Mouse (Mus musculus): Measurements from ENCODE around the gene Faf1. TPM values are rescaled to one million over a fixed set of nuclear protein-coding genes. Genes with fewer than 3 reads are reported as not detected.

Faf1 gene
- total and polyA plus RNA-seq, 3 experiments, result 34.9 to 52.8 (median 38.2) TPM

DNA sequence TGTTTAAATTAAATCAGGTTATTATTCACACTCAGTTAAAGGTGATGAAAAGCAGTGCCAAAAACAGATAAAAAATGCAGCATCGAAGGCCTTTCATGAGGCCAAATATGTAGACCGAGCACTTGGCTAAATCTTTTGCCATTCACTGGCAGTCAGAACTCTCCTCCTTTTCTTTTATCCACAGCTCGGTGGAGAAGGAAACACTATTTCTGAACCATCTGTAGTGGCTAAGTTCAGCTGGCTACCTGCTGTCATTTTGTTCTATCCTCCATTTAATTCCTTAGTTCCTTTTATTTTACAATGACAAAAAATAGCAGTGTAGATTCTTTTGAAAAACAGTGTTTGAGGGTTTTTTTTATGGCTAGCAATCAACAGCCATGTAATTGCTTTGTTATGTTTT lies 186.6 kb downstream of the Faf1 start:
- dilution Hi-C loops (cut with MboI; ENCODE audit: extremely low pct_ligation_motif_present, extremely low pct_unique_long_range_greater_than_20kb, low sequenced_read_pairs) (no loop called here), in situ Hi-C loops (cut with MboI; ENCODE audit: low pct_ligation_motif_present, low pct_unique_long_range_greater_than_20kb, low sequenced_read_pairs) (no loop called here)
- Histone ChIP-seq H3K9ac (ENCODE audit: insufficient read depth, low read depth) (no peak overlapping the region), H3K36me3 (replicated peaks in 1 of 2; ENCODE audit: control insufficient read depth in 1 of 2, insufficient read depth in 1 of 2, low read length in 1 of 2) (peaks cover 0 to 6% of the 10 kb centered on the region in 2 experiments), H3K4me3 (replicated peaks in 1 of 3; ENCODE audit: low read depth in 2 of 3, low read length in 2 of 3, poor library complexity in 1 of 3) (no peak overlapping the region), H3K79me2 (replicated peaks; ENCODE audit: control insufficient read depth, extremely low read depth, insufficient read depth, poor library complexity, severe bottlenecking) (no peaks in the 10 kb centered on the region), H3K9me3 (replicated peaks; ENCODE audit: low read length) (no peaks in the 10 kb centered on the region), H3K4me2 (ENCODE audit: insufficient read depth, low read depth, poor library complexity, severe bottlenecking) (no peak overlapping the region), H3K27ac (ENCODE audit: insufficient read depth, low read depth) (no peak overlapping the region), H3K4me1 (ENCODE audit: control insufficient read depth in 1 of 2, insufficient read depth in 2 of 2) (peaks cover 0 to 8% of the 10 kb centered on the region in 2 experiments; a peak in 2 of 4 replicates), H3K27me3 (replicated peaks) (no peaks in the 10 kb centered on the region)
- no peak for TF ChIP-seq EP300 (IDR thresholded peaks at IDR 0.05; ENCODE audit: low read length)
- TF ChIP-seq E2F4 (IDR thresholded peaks at IDR 0.05; ENCODE audit: insufficient replicate concordance, low read depth, low read length), result no peak
- no peak for TF ChIP-seq CHD1 (IDR thresholded peaks at IDR 0.05; ENCODE audit: low read depth, low read length)
- TF ChIP-seq SMC3 (IDR thresholded peaks at IDR 0.05; ENCODE audit: low read depth, low read length), result no peak
- no peak for TF ChIP-seq ZMIZ1 (IDR thresholded peaks at IDR 0.05; ENCODE audit: low read depth, low read length)
- TF ChIP-seq UBTF (IDR thresholded peaks at IDR 0.05; ENCODE audit: low read depth, low read length), result no peak
- no peak for TF ChIP-seq ZKSCAN1 (IDR thresholded peaks at IDR 0.05; ENCODE audit: borderline replicate concordance, low read depth, low read length)
- TF ChIP-seq ETS1 (conservative IDR thresholded peaks at IDR 0.05; ENCODE audit: low read depth, low read length), result no peak
- no peak for TF ChIP-seq JUND (conservative IDR thresholded peaks at IDR 0.05; ENCODE audit: low read depth, low read length)
- no peak for DNase-seq (ENCODE audit: extremely low read depth)

GRCm38 (mm10) chr4:109868897-109869484 lies 192.6 kb downstream of the Faf1 start:
- in situ Hi-C loops (cut with MboI; ENCODE audit: low pct_ligation_motif_present, low pct_unique_long_range_greater_than_20kb, low sequenced_read_pairs) (no loop called here), dilution Hi-C loops (cut with MboI; ENCODE audit: extremely low pct_ligation_motif_present, extremely low pct_unique_long_range_greater_than_20kb, low sequenced_read_pairs) (no loop called here)
- Histone ChIP-seq H3K27ac (ENCODE audit: insufficient read depth, low read depth) (no peak overlapping the region), H3K9ac (ENCODE audit: insufficient read depth, low read depth) (no peak overlapping the region), H3K4me3 (replicated peaks in 1 of 3; ENCODE audit: low read depth in 2 of 3, low read length in 2 of 3, poor library complexity in 1 of 3) (no peak overlapping the region), H3K79me2 (replicated peaks; ENCODE audit: control insufficient read depth, extremely low read depth, insufficient read depth, poor library complexity, severe bottlenecking) (no peaks in the 10 kb centered on the region), H3K4me1 (ENCODE audit: control insufficient read depth in 1 of 2, insufficient read depth in 2 of 2) (peaks cover 0 to 6% of the 10 kb centered on the region in 2 experiments; a peak in 2 of 4 replicates), H3K36me3 (replicated peaks in 1 of 2; ENCODE audit: control insufficient read depth in 1 of 2, insufficient read depth in 1 of 2, low read length in 1 of 2) (peaks cover 0 to 16% of the 10 kb centered on the region in 2 experiments), H3K9me3 (replicated peaks; ENCODE audit: low read length) (no peaks in the 10 kb centered on the region), H3K27me3 (replicated peaks) (no peaks in the 10 kb centered on the region), H3K4me2 (ENCODE audit: insufficient read depth, low read depth, poor library complexity, severe bottlenecking) (no peak overlapping the region)
- no peak for DNase-seq (ENCODE audit: extremely low read depth)
- no peak for TF ChIP-seq USF2 (conservative IDR thresholded peaks at IDR 0.05; ENCODE audit: low read depth, low read length)

DNA sequence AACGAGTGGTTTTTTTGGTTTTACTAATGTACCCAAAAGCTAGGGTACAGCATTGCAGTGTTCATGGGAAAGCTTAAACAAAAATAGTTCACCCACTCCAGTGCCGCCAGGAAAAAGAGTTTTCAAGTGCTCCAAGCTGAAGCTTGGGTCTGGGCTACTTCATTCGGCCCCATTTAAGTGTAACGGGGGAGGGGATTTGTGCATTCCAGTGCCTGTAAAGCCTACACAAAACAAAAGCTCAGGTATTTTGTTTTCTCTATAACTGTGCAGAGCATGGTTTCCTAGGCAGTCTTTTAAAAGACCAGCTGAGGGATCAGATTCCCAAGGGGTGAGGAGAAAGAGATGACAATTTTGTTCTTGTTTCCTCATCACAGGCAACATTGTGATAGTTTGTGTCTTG lies 207.9 kb downstream of the Faf1 start:
- peaks cover 9 to 18% of the 10 kb centered on the region in 2 experiments for H3K4me1 ChIP-seq (ENCODE audit: control insufficient read depth in 1 of 2, insufficient read depth in 2 of 2)
- peaks cover 2 to 22% of the 10 kb centered on the region in 2 experiments for H3K36me3 ChIP-seq (replicated peaks in 1 of 2; ENCODE audit: control insufficient read depth in 1 of 2, insufficient read depth in 1 of 2, low read length in 1 of 2)
- no peak for DNase-seq (ENCODE audit: extremely low read depth)
- dilution Hi-C loops (cut with MboI; ENCODE audit: extremely low pct_ligation_motif_present, extremely low pct_unique_long_range_greater_than_20kb, low sequenced_read_pairs), result no loop called here
- no peaks in the 10 kb centered on the region for H3K9me3 ChIP-seq (replicated peaks; ENCODE audit: low read length)
- no peak overlapping the region for H3K27ac ChIP-seq (ENCODE audit: insufficient read depth, low read depth)
- H3K4me3 ChIP-seq (replicated peaks in 1 of 3; ENCODE audit: low read depth in 2 of 3, low read length in 2 of 3, poor library complexity in 1 of 3), result no peak overlapping the region
- in situ Hi-C loops (cut with MboI; ENCODE audit: low pct_ligation_motif_present, low pct_unique_long_range_greater_than_20kb, low sequenced_read_pairs), result no loop called here
- TF ChIP-seq NRF1 (IDR thresholded peaks at IDR 0.05; ENCODE audit: low read depth, low read length) (no peak), TBP (conservative IDR thresholded peaks at IDR 0.05; ENCODE audit: low read depth, low read length) (no peak), POLR2AphosphoS2 (IDR thresholded peaks at IDR 0.05; ENCODE audit: low read depth, low read length) (no peak), IRF4 (IDR thresholded peaks at IDR 0.05; ENCODE audit: low read depth, low read length) (no peak), GABPA (IDR thresholded peaks at IDR 0.05; ENCODE audit: insufficient replicate concordance, low read depth, low read length) (no peak), MAX (IDR thresholded peaks at IDR 0.05; ENCODE audit: low read length) (no peak)
- H3K9ac ChIP-seq (ENCODE audit: insufficient read depth, low read depth), result no peak overlapping the region
- no peaks in the 10 kb centered on the region for H3K79me2 ChIP-seq (replicated peaks; ENCODE audit: control insufficient read depth, extremely low read depth, insufficient read depth, poor library complexity, severe bottlenecking)
- H3K4me2 ChIP-seq (ENCODE audit: insufficient read depth, low read depth, poor library complexity, severe bottlenecking), result no peak overlapping the region
- H3K27me3 ChIP-seq (replicated peaks), result no peaks in the 10 kb centered on the region
